Mouse (Mus musculus) olfactory bulb, adult 2 months (tissue): Measurements from ENCODE around the gene Rex1bd. TPM values are rescaled to one million over a fixed set of nuclear protein-coding genes. Genes with fewer than 3 reads are reported as not detected.

Experiments
- H3K27ac ChIP-seq: fragments of 200-500 bp; 2 replicates; pipeline ENCODE4 v1.5.1; 2012; ENCODE audit warnings: low read depth, low read length; ENCODE audit not compliant: insufficient read depth
- H3K4me1 ChIP-seq: fragments of 200-500 bp; 2 replicates; pipeline ENCODE4 v1.6.1; 2012; ENCODE audit warnings: low read length; ENCODE audit not compliant: control insufficient read depth, insufficient read depth
- H3K4me3 ChIP-seq: fragments of 200-500 bp; 2 replicates; pipeline ENCODE4 v1.5.1; 2012; ENCODE audit warnings: mild to moderate bottlenecking, low read depth, low read length, moderate library complexity; ENCODE audit not compliant: insufficient read depth
- CTCF ChIP-seq: fragments of 200-500 bp; IDR thresholded peaks from 2 replicates; pipeline ENCODE4 v1.5.1; 2012; ENCODE audit warnings: low read depth, mild to moderate bottlenecking, low read length, moderate library complexity; ENCODE audit not compliant: insufficient read depth
- POLR2A ChIP-seq: fragments of 200-500 bp; IDR thresholded peaks from 2 replicates; pipeline ENCODE4 v1.6.1; 2012; ENCODE audit warnings: mild to moderate bottlenecking, low read depth, low read length, moderate library complexity; ENCODE audit not compliant: insufficient read depth
- WGBS: fragments of 180-500 bp; shearing (Covaris S2); methylation state at CpG from one replicate; pipeline ENCODE4 v1.1.7; 2018; 5-methylcytosine and 5-hydroxymethylcytosine counted together
- polyA plus RNA-seq: library from polyadenylated mRNA; stranded (reverse); fragments of >200 nt; gene quantifications from 2 replicates; pipeline ENCODE4 v1.2.4, GENCODE M21; 2012; ENCODE audit warnings: low replicate concordance; ENCODE audit not compliant: missing spikeins, insufficient read depth, insufficient read length

The Rex1bd gene
- polyA plus RNA-seq, 1 experiment: not detected

DNA sequence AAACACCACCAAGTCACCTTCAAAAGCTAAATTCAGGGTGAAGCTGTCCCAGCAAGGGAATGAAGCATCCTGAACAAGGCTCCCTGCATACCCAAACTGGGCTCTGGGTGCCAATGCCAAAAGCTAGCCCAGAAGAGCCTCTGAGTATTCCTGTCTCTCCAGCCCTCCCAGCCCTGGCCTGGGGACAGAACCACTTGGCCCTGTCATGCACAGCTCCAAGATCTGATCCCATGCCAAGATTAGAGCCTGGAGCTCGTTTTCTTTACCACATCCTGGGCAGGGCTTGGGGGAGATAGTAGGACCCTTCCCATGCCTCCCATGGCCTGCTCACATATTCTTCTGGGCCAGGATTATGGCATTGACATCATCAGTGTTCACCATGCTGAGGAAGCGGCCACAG is 13.1 kb upstream of the Rex1bd start:
- 45% methylated on average over 2 of the region's 2 CpGs for WGBS
- TF ChIP-seq CTCF (no peak), POLR2A (no peak)
- Histone ChIP-seq H3K4me3 (no peak overlapping the region), H3K27ac (no peak overlapping the region), H3K4me1 (no peaks in the 10 kb centered on the region)

- no peak for TF ChIP-seq CTCF
- Histone ChIP-seq H3K4me1 (no peaks in the 10 kb centered on the region), H3K27ac (no peak overlapping the region), H3K4me3 (no peak overlapping the region)
- WGBS: 81% methylated on average over 6 of the region's 6 CpGs
Observed at GRCm38 (mm10) chr8:70519043-70519442, 12.5 kb upstream of the Rex1bd start.

DNA sequence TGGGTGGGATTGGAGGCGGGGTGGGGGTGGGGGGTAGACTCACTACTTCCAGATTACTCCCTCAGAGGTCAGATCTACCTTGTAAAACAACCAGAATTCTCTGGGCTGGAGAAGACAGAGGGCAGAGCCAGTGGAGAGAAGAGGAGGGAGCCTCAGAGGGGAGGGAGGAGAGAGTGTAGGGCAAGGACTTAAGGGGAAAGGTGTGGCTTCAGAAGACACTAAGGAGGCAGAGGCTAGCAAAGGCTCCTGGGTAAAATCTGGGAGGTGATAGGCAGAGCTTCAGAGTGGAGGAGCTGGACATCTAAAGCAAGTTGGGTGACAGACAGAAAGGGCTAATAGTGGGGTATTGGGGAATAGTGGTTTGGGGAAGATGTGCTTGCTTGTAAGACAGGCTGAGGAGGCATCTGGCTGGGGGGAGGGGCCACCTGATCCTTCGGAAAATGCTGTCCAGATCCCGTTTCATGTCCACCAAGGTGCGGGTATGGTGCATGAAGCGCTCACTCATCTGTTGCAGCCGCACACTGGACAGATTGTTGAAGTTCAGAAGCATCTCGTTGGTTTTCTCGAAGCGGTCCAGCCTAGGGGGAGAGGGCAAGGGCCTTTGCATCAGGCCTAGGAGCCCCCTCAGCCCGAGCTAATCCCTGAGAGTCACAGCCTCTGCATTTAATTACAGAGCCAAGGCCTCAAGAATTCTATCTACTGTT is 11.5 kb upstream of the Rex1bd start:
- TF ChIP-seq POLR2A (no peak), CTCF (no peak)
- Histone ChIP-seq H3K4me1 (no peaks in the 10 kb centered on the region; the same call in 1 of the 2 replicates), H3K27ac (no peak overlapping the region), H3K4me3 (no peak overlapping the region)
- 76% methylated on average over 10 of the region's 10 CpGs for WGBS

DNA sequence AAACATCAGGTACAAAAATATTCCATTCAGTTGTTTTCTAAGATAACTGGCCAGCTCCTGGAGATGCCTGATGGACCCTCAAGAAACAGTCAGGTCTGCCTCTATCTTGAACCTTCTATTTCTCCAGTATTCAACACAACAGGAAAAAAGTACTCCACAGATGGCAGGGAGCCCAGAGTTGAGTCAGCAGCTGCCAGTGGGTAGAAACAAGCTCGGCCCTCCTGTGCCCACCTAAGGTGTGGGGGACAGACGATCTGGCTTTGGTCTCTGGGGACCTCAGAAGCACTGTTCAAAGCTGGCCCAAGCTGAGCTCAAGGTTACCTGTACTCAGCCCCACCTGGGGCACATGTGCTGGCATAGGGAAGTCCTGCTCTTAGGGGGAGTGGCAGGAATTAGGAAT is 6.9 kb upstream of the Rex1bd start:
- H3K4me1 ChIP-seq: peaks cover 8% of the 10 kb centered on the region
- 2% methylated on average over 2 of the region's 2 CpGs for WGBS
- TF ChIP-seq CTCF (no peak), POLR2A (no peak)
- H3K27ac ChIP-seq: no peak overlapping the region
- no peak overlapping the region for H3K4me3 ChIP-seq

DNA sequence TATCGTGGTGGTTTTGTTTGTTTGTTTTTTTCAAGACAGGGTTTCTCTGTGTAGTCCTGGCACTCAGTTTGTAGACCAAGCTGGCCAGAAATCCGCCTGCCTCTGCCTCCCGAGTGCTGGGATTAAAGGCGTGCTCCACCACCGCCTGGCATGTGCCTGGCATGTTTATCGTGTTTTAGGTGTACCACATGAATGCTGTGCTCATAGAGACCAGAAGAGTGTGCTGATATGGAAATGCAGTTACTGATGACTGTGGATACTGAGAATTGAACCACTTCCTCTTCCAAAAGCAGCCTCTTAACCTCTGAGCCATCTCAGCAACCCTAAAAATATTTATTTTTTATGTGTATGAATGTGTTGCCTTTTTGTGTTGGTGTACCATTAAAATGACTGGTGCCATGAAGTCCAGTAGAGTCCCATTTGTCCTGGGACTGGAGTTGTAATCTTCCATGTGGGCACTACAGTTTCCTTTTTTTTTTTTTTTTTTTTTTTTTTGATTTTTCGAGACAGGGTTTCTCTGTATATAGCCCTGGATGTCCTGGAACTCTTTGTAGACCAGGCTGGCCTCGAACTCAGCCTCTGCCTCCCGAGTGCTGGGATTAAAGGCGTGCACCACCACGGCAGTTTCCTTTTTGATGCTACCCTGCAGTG is 5.8 kb upstream of the Rex1bd start:
- no peak overlapping the region for H3K4me3 ChIP-seq
- H3K4me1 ChIP-seq: peaks cover 10% of the 10 kb centered on the region
- 93% methylated on average over 11 of the region's 11 CpGs for WGBS
- TF ChIP-seq POLR2A (no peak), CTCF (no peak)
- no peak overlapping the region for H3K27ac ChIP-seq

DNA sequence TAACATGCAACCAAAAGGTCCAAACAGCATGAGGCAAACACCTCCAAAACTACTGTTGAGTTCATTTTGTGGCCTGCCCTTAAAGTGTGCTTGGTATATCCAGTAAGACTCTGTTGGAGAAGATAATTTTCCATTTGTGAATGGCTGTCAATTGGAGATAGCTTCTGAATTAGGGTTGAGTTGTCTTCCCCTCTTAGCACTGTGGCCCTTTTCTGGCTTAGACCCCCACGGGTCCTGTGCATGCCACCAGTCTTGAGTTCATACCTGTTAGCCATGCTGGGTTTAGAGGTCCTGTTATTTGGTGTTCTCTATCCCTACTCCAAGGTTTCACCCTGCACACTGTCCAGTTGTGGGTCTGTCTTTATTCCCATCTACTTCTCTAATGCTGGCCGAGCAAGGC is 5.2 kb upstream of the Rex1bd start:
- TF ChIP-seq CTCF (no peak), POLR2A (no peak)
- 98% methylated on average over 2 of the region's 2 CpGs for WGBS
- H3K4me3 ChIP-seq: no peak overlapping the region
- H3K27ac ChIP-seq: no peak overlapping the region
- H3K4me1 ChIP-seq: peaks cover 10% of the 10 kb centered on the region

DNA sequence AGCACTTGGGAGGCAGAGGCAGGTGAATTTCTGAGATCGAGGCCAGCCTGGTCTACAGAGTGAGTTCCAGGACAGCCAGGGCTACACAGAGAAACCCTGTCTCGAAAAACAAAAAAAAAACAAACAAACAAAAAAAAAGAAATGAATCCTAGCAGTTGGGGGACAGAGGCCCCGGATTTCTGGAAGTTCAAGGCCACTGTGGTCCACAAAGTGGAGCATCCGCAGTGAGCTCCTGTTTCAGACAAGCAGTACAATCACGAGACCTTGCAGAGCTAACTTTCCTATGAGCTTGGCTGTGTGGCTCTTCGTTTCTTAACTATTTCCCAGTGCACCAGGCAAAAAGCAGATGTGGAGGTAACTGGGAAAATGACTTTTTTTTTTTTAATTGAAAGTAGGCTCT is 4.6 kb upstream of the Rex1bd start:
- peaks cover 10% of the 10 kb centered on the region for H3K4me1 ChIP-seq
- H3K27ac ChIP-seq: peak overlapping the region; percentile 91; the same call in 1 of the 2 replicates
- WGBS: 86% methylated on average over 6 of the region's 6 CpGs
- H3K4me3 ChIP-seq: peak overlapping the region; percentile 93

DNA sequence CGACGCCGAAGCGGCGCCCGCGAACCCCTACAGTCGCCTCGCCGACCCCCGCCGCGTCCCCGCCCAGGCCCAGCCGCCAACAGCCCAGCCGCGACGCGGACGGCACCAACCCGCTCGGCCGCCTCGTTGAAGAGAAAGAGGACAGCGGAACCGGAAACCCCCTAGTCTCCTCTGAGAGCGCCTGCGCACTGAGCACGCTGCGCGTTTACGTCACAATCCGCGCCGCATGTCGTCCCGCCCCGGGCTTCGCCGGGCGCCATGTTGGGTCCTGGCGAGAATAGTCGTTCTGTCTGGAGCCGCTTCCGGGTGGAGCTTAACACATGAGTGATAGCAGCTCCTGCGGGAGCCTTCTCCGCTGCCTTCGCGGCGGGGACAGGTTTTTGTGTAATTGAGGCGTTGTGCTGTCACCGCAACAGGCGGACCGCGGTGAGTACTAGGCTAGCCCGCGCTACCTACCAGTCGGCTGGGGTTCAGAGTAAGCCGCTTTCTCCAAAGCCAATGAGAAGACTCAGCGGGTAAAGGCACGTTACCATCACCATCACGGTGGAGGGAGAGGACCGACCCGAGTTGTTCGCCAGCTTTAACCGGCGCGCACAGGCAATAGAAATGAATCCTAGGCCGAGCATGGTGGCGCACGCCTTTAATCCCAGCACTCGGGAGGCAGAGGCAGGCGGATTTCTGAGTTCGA is 3.8 kb upstream of the Rex1bd start, which contains the start of gene Uba52:
Gene Uba52 (minus strand): TSS at position 574 of the 688 bp plus-strand sequence.
- Histone ChIP-seq H3K4me3 (peak within 1 kb of the TSS; percentile 93), H3K27ac (peak within 1 kb of the TSS; percentile 91), H3K4me1 (peaks cover 17% of the 10 kb centered on the region)
- 1% methylated on average over 74 of the region's 74 CpGs for WGBS
- TF ChIP-seq POLR2A (peak; percentile 67), CTCF (no peak)

DNA sequence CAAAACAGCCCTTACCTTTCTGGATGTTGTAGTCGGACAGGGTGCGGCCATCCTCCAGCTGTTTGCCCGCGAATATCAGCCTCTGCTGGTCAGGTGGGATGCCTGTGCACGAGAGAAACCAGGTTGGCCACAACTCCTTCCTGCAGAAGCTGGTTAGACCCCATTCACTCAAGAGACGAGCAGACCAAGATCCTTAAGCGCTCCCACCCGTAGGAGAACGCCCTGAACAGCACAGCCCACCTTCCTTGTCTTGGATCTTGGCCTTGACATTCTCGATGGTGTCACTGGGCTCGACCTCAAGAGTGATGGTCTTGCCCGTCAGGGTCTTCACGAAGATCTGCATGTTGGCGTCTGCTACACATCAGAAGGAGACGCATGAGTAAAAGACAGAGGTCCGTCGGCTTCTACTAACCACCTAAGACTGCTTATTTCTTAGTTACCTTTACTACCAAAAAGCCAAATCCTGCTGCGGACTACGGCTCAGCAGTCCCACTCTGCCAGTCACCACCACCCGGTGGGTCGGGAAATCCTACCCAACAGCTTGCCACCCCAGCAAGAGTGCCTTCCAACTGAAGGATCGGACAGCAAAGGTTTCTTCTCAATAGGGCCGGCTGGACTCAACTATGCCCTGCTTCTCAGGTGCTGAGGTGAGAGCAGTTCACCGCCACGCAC is 2.9 kb upstream of the Rex1bd start:
- 12% methylated on average over 25 of the region's 25 CpGs for WGBS

More for the DNA sequence above, 2.9 kb upstream of the Rex1bd start:
- Histone ChIP-seq H3K4me1 (peaks cover 24% of the 10 kb centered on the region), H3K4me3 (peak overlapping the region; percentile 81), H3K27ac (no peak overlapping the region)
- TF ChIP-seq POLR2A (no peak), CTCF (no peak)
